Mouse (Mus musculus) layer of hippocampus, adult 9-11 months (tissue): ENCODE data around the gene Agap1.
"Not testable (repeated sequence)": the region's sequence is repeated elsewhere in the genome, so short reads cannot be mapped to it uniquely, and the experiment has no call there.

Experiments used
- DNase-seq: peaks from one replicate; pipeline ENCODE4 v3.0.0; 2022

Agap1 gene

GRCm38 (mm10) chr1:89461881-89462280 lies 7.3 kb downstream of the Agap1 start:
- no peak for DNase-seq

DNA sequence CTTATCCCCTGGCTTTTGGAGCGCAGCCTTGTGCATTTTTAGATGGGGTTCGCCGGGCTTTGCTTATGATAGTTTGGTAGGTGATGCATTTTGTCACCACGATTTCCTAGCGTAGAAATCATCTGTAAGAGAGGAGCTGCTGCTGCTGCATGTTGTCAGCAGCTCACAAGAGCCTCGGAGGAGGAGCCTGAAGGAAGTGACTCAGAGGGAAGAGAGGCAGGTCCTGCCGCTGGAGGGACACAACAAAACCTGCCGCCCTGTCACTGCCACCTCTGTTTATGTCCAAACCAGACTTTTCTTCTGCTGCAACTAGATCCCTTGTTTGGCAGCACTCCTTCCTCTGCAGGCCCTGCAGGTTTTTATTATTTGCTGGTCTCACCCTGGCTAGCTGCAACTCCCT lies 8.5 kb downstream of the Agap1 start:
- DNase-seq, result no peak

GRCm38 (mm10) chr1:89465417-89466002 lies 10.9 kb downstream of the Agap1 start:
- DNase-seq, result peak; percentile 71

DNA sequence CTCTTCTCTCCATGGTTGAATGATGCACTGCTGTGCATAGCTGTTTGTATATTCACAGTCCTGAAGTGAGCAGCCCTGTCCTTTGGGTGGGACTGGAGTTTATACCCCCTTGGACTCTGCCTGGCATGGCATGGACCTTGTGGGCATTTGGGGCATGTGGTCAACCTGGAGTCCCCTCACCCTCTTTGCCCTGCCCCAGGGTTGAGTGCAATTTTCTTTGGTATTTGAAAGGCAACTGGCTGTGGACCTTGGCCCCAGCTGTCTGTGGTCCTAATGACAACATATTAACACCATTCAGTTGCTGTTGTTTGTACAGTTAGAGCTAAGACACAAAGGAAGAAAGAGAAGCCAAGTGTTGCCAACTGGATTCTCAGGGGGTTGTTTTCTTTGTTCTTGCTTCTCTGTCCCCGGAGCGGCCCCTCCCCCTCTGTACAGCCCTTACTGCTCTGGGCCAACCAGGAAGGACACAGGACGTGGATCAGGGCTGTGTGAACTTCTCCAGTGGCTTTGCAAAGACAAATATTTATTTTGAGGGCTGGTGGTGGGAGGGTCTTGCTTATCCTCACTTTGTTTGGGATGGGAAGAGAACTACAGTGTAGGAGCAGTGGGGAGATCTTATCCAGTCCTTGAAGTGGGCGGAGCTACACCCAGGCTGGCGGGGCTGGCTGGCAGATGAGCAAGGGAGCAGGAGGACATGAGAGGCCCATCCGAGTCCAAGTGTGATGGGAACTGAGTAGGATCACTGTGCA lies 12.9 kb downstream of the Agap1 start:
- no peak for DNase-seq

GRCm38 (mm10) chr1:89468141-89468540 lies 13.5 kb downstream of the Agap1 start:
- DNase-seq, result no peak

DNA sequence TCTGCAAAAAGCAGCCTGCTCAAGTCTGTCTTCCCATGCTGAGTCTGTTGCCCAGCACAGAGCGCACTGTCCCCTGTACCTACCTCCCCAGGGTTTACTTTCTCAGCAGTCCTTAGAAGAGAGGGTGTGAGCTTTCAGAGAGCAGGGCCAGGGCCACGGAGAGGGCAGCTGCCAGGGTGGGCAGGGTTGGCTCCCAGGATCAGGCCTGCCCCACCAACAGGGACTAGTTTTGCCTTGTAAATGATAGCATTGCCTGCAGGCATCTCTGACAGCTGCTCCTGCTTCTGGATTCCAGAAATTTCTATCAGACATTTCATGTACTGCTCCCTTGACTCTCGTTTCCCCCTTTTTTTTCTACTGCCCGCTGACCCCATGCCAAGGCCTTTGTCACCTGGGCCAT lies 16.8 kb downstream of the Agap1 start:
- DNase-seq, result no peak

- DNase-seq, result peak; percentile 40
Observed at GRCm38 (mm10) chr1:89471891-89472290, 17.3 kb downstream of the Agap1 start.

GRCm38 (mm10) chr1:89473946-89474345 lies 19.3 kb downstream of the Agap1 start:
- no peak for DNase-seq

- DNase-seq, result no peak
Observed at GRCm38 (mm10) chr1:89474853-89475252, 20.2 kb downstream of the Agap1 start.

GRCm38 (mm10) chr1:89477033-89477432 lies 22.4 kb downstream of the Agap1 start:
- DNase-seq, result no peak

GRCm38 (mm10) chr1:89478571-89479460 lies 24.2 kb downstream of the Agap1 start:
- DNase-seq, result no peak

GRCm38 (mm10) chr1:89481154-89481553 lies 26.5 kb downstream of the Agap1 start:
- DNase-seq, result no peak

GRCm38 (mm10) chr1:89482812-89483211 lies 28.2 kb downstream of the Agap1 start:
- no peak for DNase-seq

DNA sequence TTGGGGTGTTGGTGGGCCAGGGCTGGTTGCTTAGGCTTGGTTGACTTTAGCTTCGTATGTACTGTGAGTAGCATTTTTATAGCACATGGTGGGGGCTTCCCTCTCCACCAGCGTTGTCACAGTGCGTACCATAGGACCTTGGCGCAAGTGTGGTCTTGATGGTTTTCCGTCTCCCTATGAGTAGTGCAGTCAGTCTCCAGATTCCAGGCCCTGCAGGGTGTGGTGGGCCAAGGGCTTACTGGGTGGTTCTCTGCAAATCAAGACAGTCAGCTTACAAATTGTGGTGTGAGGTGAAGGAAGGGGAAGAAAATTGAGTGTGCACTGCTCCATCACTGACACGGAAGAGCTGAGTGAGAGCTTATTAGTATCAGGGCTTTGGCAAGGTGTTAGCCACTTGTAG lies 32.3 kb downstream of the Agap1 start:
- DNase-seq, result no peak

- DNase-seq, result no peak
Observed at GRCm38 (mm10) chr1:89489111-89489971, 34.7 kb downstream of the Agap1 start.

GRCm38 (mm10) chr1:89493177-89493576 lies 38.6 kb downstream of the Agap1 start:
- no peak for DNase-seq

GRCm38 (mm10) chr1:89494816-89495215 lies 40.2 kb downstream of the Agap1 start:
- DNase-seq, result no peak

GRCm38 (mm10) chr1:89496204-89496603 lies 41.6 kb downstream of the Agap1 start:
- no peak for DNase-seq

GRCm38 (mm10) chr1:89500925-89501324 lies 46.3 kb downstream of the Agap1 start:
- DNase-seq, result no peak

GRCm38 (mm10) chr1:89501346-89501745 lies 46.7 kb downstream of the Agap1 start:
- DNase-seq, result no peak

- DNase-seq, result not testable (repeated sequence)
Observed at GRCm38 (mm10) chr1:89501891-89502290, 47.3 kb downstream of the Agap1 start.

DNA sequence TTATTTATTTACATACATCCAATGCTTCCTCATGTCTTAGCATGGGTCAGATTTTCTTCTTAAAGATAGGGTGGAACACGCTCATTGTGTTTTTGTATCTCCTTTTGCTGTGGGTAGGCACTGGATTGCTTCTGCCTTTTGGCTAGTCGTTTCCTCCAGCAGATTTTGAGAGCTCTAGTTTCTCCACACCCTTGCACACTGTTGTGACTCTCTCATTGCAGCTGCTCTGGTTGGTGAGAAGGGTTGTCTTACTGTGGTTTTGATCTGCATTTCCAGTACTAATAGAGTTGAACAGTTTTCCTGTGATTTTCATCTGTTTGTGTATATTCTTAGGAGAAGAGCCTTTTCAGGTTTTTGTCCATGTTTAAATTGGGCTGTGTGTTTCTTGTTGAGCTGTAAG lies 54.6 kb downstream of the Agap1 start:
- no peak for DNase-seq
